Comparison of ENCODE assay signal across 33 mouse cellular contexts in the genomic region with DNA sequence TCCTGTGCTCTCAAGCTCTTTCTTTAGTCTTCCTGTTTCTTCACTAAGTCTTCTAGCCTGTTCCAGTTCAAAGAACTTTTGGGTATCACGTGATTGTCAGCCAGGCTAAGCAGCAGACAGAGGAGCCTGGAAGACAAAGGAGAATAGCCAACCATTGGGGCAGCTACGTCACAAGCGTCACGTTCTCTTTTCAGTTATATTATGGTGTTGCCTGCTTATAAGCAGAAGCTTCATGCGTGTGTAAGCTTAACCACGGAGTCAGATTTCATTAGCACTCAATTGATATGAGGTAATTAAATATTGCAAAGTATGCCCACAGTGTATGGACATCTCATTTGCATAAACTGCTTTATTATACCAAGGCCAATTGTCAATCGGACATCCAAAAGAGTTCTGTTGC. TPM values are rescaled to one million over a fixed set of nuclear protein-coding genes. Genes with fewer than 3 reads are reported as not detected.
DNase-seq lines count a peak whose midpoint lies in the region; ATAC-seq and TF ChIP-seq lines count a peak whose summit lies in the region.
"Had no signal": no experiment of that assay in that cellular context is flagged by ENCODE, and none has a peak within 500 bp of the region (broad histone marks: within the 10 kb centered on the region; RNA-seq: fewer than 3 reads in every experiment).

No protein-coding gene starts in this region.

- no peaks in the 10 kb centered on the region for H3K4me1 ChIP-seq in midbrain, embryonic 12.5 days
- H3K4me1 ChIP-seq in midbrain, postnatal 0 days (ENCODE audit: insufficient read depth, low read length), result no peaks in the 10 kb centered on the region
- H3K4me1 ChIP-seq in midbrain, embryonic 16.5 days (ENCODE audit: control insufficient read depth, insufficient read depth, low read length), result peaks cover 8% of the 10 kb centered on the region; the same call in 1 of the 2 replicates
- H3K4me1 ChIP-seq in intestine, embryonic 16.5 days (ENCODE audit: control insufficient read depth, insufficient read depth, low read length), result no peaks in the 10 kb centered on the region
- H3K4me1 ChIP-seq: embryonic facial prominence, embryonic 12.5 days; embryonic facial prominence, embryonic 15.5 days; hindbrain, embryonic 12.5 days had no signal

- no peak overlapping the region for H3K9ac ChIP-seq in midbrain, embryonic 12.5 days (replicated peaks)
- H3K9ac ChIP-seq in midbrain, postnatal 0 days (replicated peaks; ENCODE audit: low read length, poor library complexity, severe bottlenecking), result no peak overlapping the region
- H3K9ac ChIP-seq in midbrain, embryonic 16.5 days (ENCODE audit: low read depth, low read length), result no peak overlapping the region
- H3K9ac ChIP-seq in intestine, embryonic 16.5 days (ENCODE audit: low read depth, low read length), result no peak overlapping the region
- H3K9ac ChIP-seq: embryonic facial prominence, embryonic 12.5 days; embryonic facial prominence, embryonic 15.5 days; forebrain, postnatal 0 days; hindbrain, embryonic 12.5 days had no signal

- no peaks in the 10 kb centered on the region for H3K9me3 ChIP-seq in midbrain, embryonic 12.5 days
- no peaks in the 10 kb centered on the region for H3K9me3 ChIP-seq in midbrain, postnatal 0 days (ENCODE audit: low read length)
- H3K9me3 ChIP-seq in midbrain, embryonic 16.5 days (replicated peaks; ENCODE audit: control insufficient read depth, low read length, poor library complexity, severe bottlenecking), result no peaks in the 10 kb centered on the region; the same call in 1 of the 2 replicates
- no peaks in the 10 kb centered on the region for H3K9me3 ChIP-seq in intestine, embryonic 16.5 days (ENCODE audit: control insufficient read depth, low read length)
- H3K9me3 ChIP-seq: embryonic facial prominence, embryonic 12.5 days; embryonic facial prominence, embryonic 15.5 days; hindbrain, embryonic 12.5 days had no signal

- 60% methylated on average over 7 of the region's 7 CpGs for WGBS in midbrain, embryonic 12.5 days
- 42% methylated on average over 7 of the region's 7 CpGs for WGBS in midbrain, postnatal 0 days
- WGBS in midbrain, embryonic 16.5 days, result 42% methylated on average over 7 of the region's 7 CpGs
- 86% methylated on average over 7 of the region's 7 CpGs for WGBS in intestine, embryonic 16.5 days

- no peaks in the 10 kb centered on the region for H3K27me3 ChIP-seq in midbrain, embryonic 12.5 days
- H3K27me3 ChIP-seq in midbrain, postnatal 0 days (ENCODE audit: insufficient read depth, low read length), result no peaks in the 10 kb centered on the region
- H3K27me3 ChIP-seq in midbrain, embryonic 16.5 days (ENCODE audit: control insufficient read depth, insufficient read depth, low read depth, low read length), result no peaks in the 10 kb centered on the region
- no peaks in the 10 kb centered on the region for H3K27me3 ChIP-seq in intestine, embryonic 16.5 days (replicated peaks; ENCODE audit: control insufficient read depth, insufficient read depth, low read length)
- H3K27me3 ChIP-seq: embryonic facial prominence, embryonic 12.5 days; embryonic facial prominence, embryonic 15.5 days; hindbrain, embryonic 12.5 days had no signal

- no peak for TF ChIP-seq CTCF in midbrain, postnatal 0 days (IDR thresholded peaks at IDR 0.05)
- TF ChIP-seq CTCF in brain, embryonic 14.5 days (IDR thresholded peaks at IDR 0.05; ENCODE audit: borderline replicate concordance, extremely low read depth, insufficient read depth, insufficient read length), result no peak

- TF ChIP-seq POLR2A in brain, embryonic 14.5 days (IDR thresholded peaks at IDR 0.05; ENCODE audit: borderline replicate concordance, extremely low read depth, insufficient read depth, insufficient read length, poor library complexity, severe bottlenecking), result no peak

- no peaks in the 10 kb centered on the region for H3K36me3 ChIP-seq in midbrain, embryonic 12.5 days
- no peaks in the 10 kb centered on the region for H3K36me3 ChIP-seq in midbrain, postnatal 0 days (ENCODE audit: insufficient read depth, low read length)
- no peaks in the 10 kb centered on the region for H3K36me3 ChIP-seq in midbrain, embryonic 16.5 days (ENCODE audit: control insufficient read depth, insufficient read depth, low read length)
- H3K36me3 ChIP-seq in intestine, embryonic 16.5 days (ENCODE audit: control insufficient read depth, insufficient read depth, low read length), result no peaks in the 10 kb centered on the region
- H3K36me3 ChIP-seq: embryonic facial prominence, embryonic 12.5 days; embryonic facial prominence, embryonic 15.5 days; hindbrain, embryonic 12.5 days had no signal

- ATAC-seq in midbrain, embryonic 12.5 days (ENCODE audit: low FRiP score, low read depth), result peak; percentile 19; the same call in 1 of the 2 replicates
- no peak; the same call in 1 of the 2 replicates for ATAC-seq in midbrain, postnatal 0 days (ENCODE audit: low FRiP score)
- peak; percentile 66 for ATAC-seq in midbrain, embryonic 16.5 days
- no peak for ATAC-seq in intestine, embryonic 16.5 days
- ATAC-seq: activated CD4-positive, CD25-positive, alpha-beta regulatory T cell, adult 4 months; CD4-positive, CD25-positive, alpha-beta regulatory T cell, adult 4 months; forebrain, embryonic 14.5 days; forebrain, postnatal 0 days had no signal

- no peak overlapping the region for H3K4me2 ChIP-seq in midbrain, embryonic 12.5 days (replicated peaks)
- H3K4me2 ChIP-seq in midbrain, postnatal 0 days (ENCODE audit: low read depth, low read length, poor library complexity, severe bottlenecking), result no peak overlapping the region
- H3K4me2 ChIP-seq in midbrain, embryonic 16.5 days (ENCODE audit: low read length), result peak overlapping the region; percentile 12; the same call in 1 of the 2 replicates
- no peak overlapping the region for H3K4me2 ChIP-seq in intestine, embryonic 16.5 days (ENCODE audit: low read depth, low read length)
- H3K4me2 ChIP-seq: embryonic facial prominence, embryonic 12.5 days; embryonic facial prominence, embryonic 15.5 days; heart, embryonic 11.5 days; hindbrain, embryonic 12.5 days had no signal

- H3K4me3 ChIP-seq in midbrain, embryonic 12.5 days, result no peak overlapping the region
- no peak overlapping the region for H3K4me3 ChIP-seq in midbrain, postnatal 0 days (ENCODE audit: low read depth, low read length)
- H3K4me3 ChIP-seq in midbrain, embryonic 16.5 days (ENCODE audit: low read depth, low read length), result no peak overlapping the region
- no peak overlapping the region for H3K4me3 ChIP-seq in intestine, embryonic 16.5 days (ENCODE audit: low read length)
- H3K4me3 ChIP-seq: embryonic facial prominence, embryonic 12.5 days; embryonic facial prominence, embryonic 15.5 days; gastrocnemius, adult 2 months; hindbrain, embryonic 12.5 days had no signal

- no peak overlapping the region for H3K27ac ChIP-seq in midbrain, embryonic 12.5 days (replicated peaks)
- no peak overlapping the region for H3K27ac ChIP-seq in midbrain, postnatal 0 days (ENCODE audit: low read depth, low read length)
- no peak overlapping the region for H3K27ac ChIP-seq in midbrain, embryonic 16.5 days (ENCODE audit: low read length)
- no peak overlapping the region for H3K27ac ChIP-seq in intestine, embryonic 16.5 days (ENCODE audit: low read length)
- H3K27ac ChIP-seq: embryonic facial prominence, embryonic 12.5 days; embryonic facial prominence, embryonic 15.5 days; gastrocnemius, adult 2 months; hindbrain, embryonic 12.5 days had no signal

- no peak for DNase-seq in midbrain, postnatal 0 days (ENCODE audit: low spot score)
- peak; percentile 60 for DNase-seq in retina, postnatal 1 day
- no peak for DNase-seq in retina, embryonic 14.5 days (ENCODE audit: low spot score)
- peak; percentile 21 for DNase-seq in brain, embryonic 14.5 days (ENCODE audit: low read depth)
- DNase-seq: adrenal gland, adult 8-10 months; adrenal gland, postnatal 36 days; cerebellum, adult 11 months; cerebellum, adult 2 months; cerebellum, adult 9-11 months; cerebellum, postnatal 25 days; forebrain, postnatal 0 days; gastrocnemius, adult 2 months; gastrocnemius, postnatal 14 days; heart, adult 11 months had no signal

RNA-seq across cellular contexts. Expression of gene Ttc29, which starts 30.4 kb away (rescaled TPM):
- polyA plus RNA-seq in midbrain, embryonic 12.5 days (2016; fragmentation: Nextera tagmentation; extraction: Ambion mirVana), result 0.14 TPM in 1 of 2 replicates, not detected in the other
- total RNA-seq in midbrain, postnatal 0 days (2014; rRNA removed), result 0.47 and 5.3 TPM in 2 replicates
- polyA plus RNA-seq in midbrain, postnatal 0 days (2015; fragmentation: Nextera tagmentation; extraction: Ambion mirVana), result 1.0 and 1.4 TPM in 2 replicates
- 0.53 and 0.59 TPM in 2 replicates for polyA plus RNA-seq in brain, embryonic 14.5 days (2012; rRNA removed)
- 1.2 and 1.8 TPM in 2 replicates for polyA plus RNA-seq in midbrain, embryonic 16.5 days (2015; fragmentation: Nextera tagmentation; extraction: Ambion mirVana)
- polyA plus RNA-seq in intestine, embryonic 16.5 days (2015; fragmentation: Nextera tagmentation; extraction: Ambion mirVana), result not detected in 2 replicates
- total RNA-seq: adrenal gland, adult 8-10 months; adrenal gland, postnatal 36 days; common myeloid progenitor, adult 5-6 weeks; gastrocnemius, adult 2 months; gastrocnemius, postnatal 14 days; gastrocnemius, postnatal 4 days; heart, adult 8-10 months; heart, postnatal 25 days; hematopoietic stem cell, adult 5-6 weeks; MEL had no signal
- polyA plus RNA-seq: activated CD4-positive, CD25-positive, alpha-beta regulatory T cell, adult 4 months; C2C12; CD4-positive, CD25-positive, alpha-beta regulatory T cell, adult 4 months; embryonic facial prominence, embryonic 12.5 days; forebrain, embryonic 11.5 days; heart, embryonic 11.5 days; heart, embryonic 14.5 days had no signal

Comparison
In these comparisons a context has a peak if more than half of its experiments do, and no peak if none do; other contexts are left out.
1. ATAC-seq: peak in midbrain, embryonic 12.5 days (single experiment) and midbrain, embryonic 16.5 days (single experiment); none in midbrain, postnatal 0 days (single experiment) and intestine, embryonic 16.5 days (single experiment).
2. DNase-seq: peak in retina, postnatal 1 day (single experiment) and brain, embryonic 14.5 days (single experiment); none in midbrain, postnatal 0 days (single experiment) and retina, embryonic 14.5 days (single experiment).